Mouse (Mus musculus): Measurements from ENCODE around the gene Serpine2. TPM values are rescaled to one million over a fixed set of nuclear protein-coding genes. Genes with fewer than 3 reads are reported as not detected.
A peak's percentile ranks its signal among the peaks of the same experiment; 100 is the strongest.

The Serpine2 gene
- polyA plus RNA-seq, 1 experiment from 2014 or later: 41.6 TPM

DNA sequence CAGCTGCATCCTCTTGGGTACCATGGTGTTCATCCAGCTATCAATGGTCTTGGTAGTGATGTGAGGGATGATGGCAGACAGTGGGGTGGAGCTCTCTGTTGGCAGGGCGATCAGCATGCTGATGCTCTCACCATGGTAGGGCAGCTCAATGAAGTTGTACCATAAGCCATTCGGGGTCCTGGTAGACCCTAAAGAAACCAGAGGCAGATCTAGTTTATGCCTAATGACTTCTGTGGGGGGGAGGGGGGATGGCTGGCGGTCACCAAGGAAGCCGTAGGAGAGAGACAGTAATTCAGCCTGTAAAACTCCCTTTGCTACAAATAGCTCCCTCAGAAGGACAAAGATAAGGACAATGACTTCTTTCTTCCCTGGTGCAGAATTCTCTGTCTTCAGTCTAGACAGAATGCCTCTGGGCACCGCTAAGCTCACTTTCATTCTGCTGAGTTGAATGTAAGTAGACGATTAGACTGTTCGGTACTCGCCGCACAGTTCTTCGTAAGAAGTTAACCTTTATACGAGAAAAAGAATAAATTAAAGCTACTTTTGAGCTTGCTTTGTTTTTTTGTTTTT is 58.0 kb downstream of the Serpine2 start:
- 85% methylated on average over 11 of the region's 11 CpGs for WGBS
- Histone ChIP-seq H3K9me3 (ENCODE audit: control insufficient read depth) (no peaks in the 10 kb centered on the region), H3K36me3 (ENCODE audit: control insufficient read depth, insufficient read depth) (no peaks in the 10 kb centered on the region), H3K27ac (ENCODE audit: low read depth, low read length) (no peak overlapping the region), H3K4me3 (ENCODE audit: low read depth, low read length) (no peak overlapping the region), H3K4me1 (replicated peaks; ENCODE audit: control insufficient read depth, insufficient read depth, low read length) (no peaks in the 10 kb centered on the region), H3K4me2 (replicated peaks; ENCODE audit: low read depth) (no peak overlapping the region), H3K27me3 (replicated peaks; ENCODE audit: control insufficient read depth, insufficient read depth, low read length) (no peaks in the 10 kb centered on the region), H3K9ac (ENCODE audit: low read depth, low read length) (no peak overlapping the region)
- TF ChIP-seq CTCF (IDR thresholded peaks at IDR 0.05; ENCODE audit: low read depth): no peak
- ATAC-seq: no peak

DNA sequence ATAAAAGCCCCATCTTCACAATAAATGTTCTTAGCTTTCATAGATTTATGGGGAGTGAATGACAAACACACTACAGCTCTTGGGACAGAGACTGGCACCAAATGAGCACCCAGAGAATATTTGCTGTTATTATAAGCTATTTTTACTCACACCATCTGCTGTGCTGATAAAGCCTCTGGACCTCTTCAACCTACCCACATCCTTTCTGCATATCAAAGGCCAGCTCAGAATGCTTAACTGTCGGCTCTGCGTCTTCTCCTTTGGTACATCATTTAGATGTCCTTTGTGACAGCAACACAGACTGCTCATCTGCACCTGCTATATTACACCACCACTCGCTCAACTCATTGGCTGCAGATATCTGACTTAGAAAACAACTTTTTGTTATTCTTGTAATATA is 63.9 kb downstream of the Serpine2 start:
- H3K4me2 ChIP-seq (replicated peaks; ENCODE audit: low read depth): no peak overlapping the region
- no peaks in the 10 kb centered on the region for H3K27me3 ChIP-seq (replicated peaks; ENCODE audit: control insufficient read depth, insufficient read depth, low read length)
- no peak overlapping the region for H3K9ac ChIP-seq (ENCODE audit: low read depth, low read length)
- H3K27ac ChIP-seq (ENCODE audit: low read depth, low read length): no peak overlapping the region
- H3K4me1 ChIP-seq (replicated peaks; ENCODE audit: control insufficient read depth, insufficient read depth, low read length): no peaks in the 10 kb centered on the region
- WGBS: 91% methylated on average over 3 of the region's 3 CpGs
- H3K9me3 ChIP-seq (ENCODE audit: control insufficient read depth): no peaks in the 10 kb centered on the region
- H3K36me3 ChIP-seq (ENCODE audit: control insufficient read depth, insufficient read depth): no peaks in the 10 kb centered on the region
- no peak for TF ChIP-seq CTCF (IDR thresholded peaks at IDR 0.05; ENCODE audit: low read depth)
- no peak for ATAC-seq
- H3K4me3 ChIP-seq (ENCODE audit: low read depth, low read length): no peak overlapping the region

DNA sequence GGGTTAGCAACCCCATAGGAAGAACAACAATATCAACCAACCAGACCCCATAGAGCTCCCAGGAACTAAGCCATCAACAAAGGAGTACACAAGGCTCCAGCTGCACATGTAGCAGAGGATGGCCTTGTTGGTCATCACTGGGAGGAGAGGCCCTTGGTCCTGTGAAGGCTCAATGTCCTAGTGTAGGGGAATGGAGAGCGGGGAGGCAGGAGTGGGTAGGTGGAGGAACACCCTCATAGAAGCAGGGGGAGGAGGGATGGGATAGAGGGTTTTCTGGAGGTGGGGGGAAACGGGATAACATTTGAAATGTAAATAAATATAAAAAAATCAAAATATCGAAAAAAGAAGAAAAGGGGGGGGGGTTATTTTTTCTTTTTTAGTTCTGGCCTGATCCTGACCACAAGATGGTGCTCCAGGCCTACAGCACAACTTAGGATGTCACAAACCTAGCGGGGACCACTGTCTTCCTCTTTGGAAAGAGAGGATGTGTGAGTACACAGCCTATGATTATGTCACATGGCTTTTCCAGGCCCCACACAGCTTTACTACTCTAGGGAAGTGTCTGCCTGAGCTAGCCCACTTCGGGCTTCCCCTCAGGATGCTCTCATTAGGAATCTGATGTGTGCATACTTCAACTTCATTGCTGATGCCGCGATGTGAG is 74.6 kb downstream of the Serpine2 start:
- TF ChIP-seq CTCF (IDR thresholded peaks at IDR 0.05; ENCODE audit: low read depth): peak; percentile 81
- H3K4me3 ChIP-seq (ENCODE audit: low read depth, low read length): no peak overlapping the region
- no peak for ATAC-seq
- WGBS: 60% methylated on average over 7 of the region's 7 CpGs
- H3K9ac ChIP-seq (ENCODE audit: low read depth, low read length): no peak overlapping the region
- no peak overlapping the region for H3K27ac ChIP-seq (ENCODE audit: low read depth, low read length)
- H3K36me3 ChIP-seq (ENCODE audit: control insufficient read depth, insufficient read depth): peaks cover 10% of the 10 kb centered on the region
- H3K4me1 ChIP-seq (replicated peaks; ENCODE audit: control insufficient read depth, insufficient read depth, low read length): no peaks in the 10 kb centered on the region
- H3K4me2 ChIP-seq (replicated peaks; ENCODE audit: low read depth): no peak overlapping the region
- H3K27me3 ChIP-seq (replicated peaks; ENCODE audit: control insufficient read depth, insufficient read depth, low read length): no peaks in the 10 kb centered on the region
- H3K9me3 ChIP-seq (ENCODE audit: control insufficient read depth): no peaks in the 10 kb centered on the region

DNA sequence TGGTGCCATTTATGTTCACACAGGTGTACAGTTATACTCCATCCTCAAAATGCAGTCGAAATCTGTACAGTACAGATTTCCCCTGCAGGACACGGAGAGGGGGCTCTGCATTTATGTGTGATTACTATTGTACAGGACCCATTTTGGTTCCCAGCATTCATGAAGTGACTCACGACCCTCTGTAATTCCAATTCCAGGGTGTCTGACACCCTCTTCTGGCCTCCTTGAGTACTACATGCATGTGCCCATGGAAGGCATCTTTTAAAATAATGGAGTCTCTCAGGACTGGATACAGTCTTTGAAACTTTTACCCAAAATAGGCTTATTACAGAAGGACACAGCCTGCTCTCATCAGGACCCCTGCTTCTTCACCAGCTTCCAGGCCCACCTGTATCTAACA is 78.5 kb downstream of the Serpine2 start:
- Histone ChIP-seq H3K27me3 (replicated peaks; ENCODE audit: control insufficient read depth, insufficient read depth, low read length) (no peaks in the 10 kb centered on the region), H3K36me3 (ENCODE audit: control insufficient read depth, insufficient read depth) (peaks cover 47% of the 10 kb centered on the region), H3K9me3 (ENCODE audit: control insufficient read depth) (no peaks in the 10 kb centered on the region)

DNA sequence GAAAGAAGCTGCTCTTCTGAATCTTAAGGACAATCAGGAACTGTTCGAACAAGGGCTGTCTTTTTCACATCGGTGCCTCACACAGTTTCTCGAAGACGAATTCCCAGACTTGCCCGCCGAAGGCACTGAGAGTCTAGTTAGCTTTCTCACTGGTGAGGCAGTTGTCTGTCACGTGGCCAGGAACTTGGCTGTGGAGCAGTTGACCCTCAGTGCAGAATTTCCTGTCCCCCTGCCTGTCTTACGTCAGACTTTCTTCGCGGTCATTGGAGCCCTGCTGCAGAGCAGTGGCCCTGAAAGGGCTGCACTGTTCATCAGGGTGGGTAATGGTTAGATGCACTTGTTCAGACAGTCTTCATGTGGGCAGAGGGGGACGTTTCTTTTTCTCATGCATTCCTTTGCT is 83.0 kb downstream of the Serpine2 start:
- Histone ChIP-seq H3K9ac (ENCODE audit: low read depth, low read length) (no peak overlapping the region), H3K27me3 (replicated peaks; ENCODE audit: control insufficient read depth, insufficient read depth, low read length) (no peaks in the 10 kb centered on the region), H3K27ac (ENCODE audit: low read depth, low read length) (no peak overlapping the region), H3K9me3 (ENCODE audit: control insufficient read depth) (no peaks in the 10 kb centered on the region), H3K4me2 (replicated peaks; ENCODE audit: low read depth) (no peak overlapping the region), H3K36me3 (ENCODE audit: control insufficient read depth, insufficient read depth) (peaks cover 47% of the 10 kb centered on the region), H3K4me1 (replicated peaks; ENCODE audit: control insufficient read depth, insufficient read depth, low read length) (no peaks in the 10 kb centered on the region), H3K4me3 (ENCODE audit: low read depth, low read length) (no peak overlapping the region)
- ATAC-seq: no peak
- WGBS: 81% methylated on average over 11 of the region's 11 CpGs
- TF ChIP-seq CTCF (IDR thresholded peaks at IDR 0.05; ENCODE audit: low read depth): no peak

More for the DNA sequence above, 78.5 kb downstream of the Serpine2 start:
- H3K9ac ChIP-seq (ENCODE audit: low read depth, low read length): no peak overlapping the region
- H3K4me1 ChIP-seq (replicated peaks; ENCODE audit: control insufficient read depth, insufficient read depth, low read length): no peaks in the 10 kb centered on the region
- no peak for ATAC-seq
- peak; percentile 55 for TF ChIP-seq CTCF (IDR thresholded peaks at IDR 0.05; ENCODE audit: low read depth)
- H3K4me3 ChIP-seq (ENCODE audit: low read depth, low read length): no peak overlapping the region
- H3K27ac ChIP-seq (ENCODE audit: low read depth, low read length): no peak overlapping the region
- 85% methylated on average over 3 of the region's 3 CpGs for WGBS
- no peak overlapping the region for H3K4me2 ChIP-seq (replicated peaks; ENCODE audit: low read depth)

DNA sequence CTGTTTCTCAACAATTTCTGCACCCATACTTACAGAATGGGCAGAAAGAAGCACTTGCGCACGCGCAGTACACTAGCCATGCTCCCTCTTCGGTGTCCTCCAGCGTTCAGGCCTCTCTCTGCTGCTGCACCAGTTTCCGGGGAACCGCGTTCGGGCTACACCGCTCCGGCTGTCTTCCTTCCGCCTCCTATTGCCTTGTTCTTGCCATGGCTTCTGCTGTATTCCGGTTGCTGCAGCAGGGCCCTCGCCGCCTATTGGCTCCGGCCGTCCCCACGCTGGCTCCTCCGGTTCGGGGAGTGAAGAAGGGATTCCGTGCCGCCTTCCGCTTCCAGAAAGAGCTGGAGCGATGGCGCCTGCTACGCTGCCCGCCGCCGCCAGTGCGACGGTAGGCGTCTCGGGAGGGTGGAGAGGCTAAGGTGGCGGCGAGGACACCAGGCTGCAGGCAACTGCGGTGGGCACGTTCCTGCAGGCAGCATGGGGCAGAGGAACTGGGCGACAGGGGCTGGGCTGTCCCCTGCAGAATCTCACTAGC is 85.0 kb downstream of the Serpine2 start, which contains the start of the genes Mrpl44 and Wdfy1:
Mrpl44 (plus strand) TSS at position 92 of the 532 bp plus-strand sequence.
Wdfy1 (minus strand) TSS at position 217 of the 532 bp plus-strand sequence.
- under 1% methylated on average over 38 of the region's 38 CpGs for WGBS
- Histone ChIP-seq H3K4me2 (replicated peaks; ENCODE audit: low read depth) (peak within 1 kb of the TSS; percentile 61), H3K4me3 (ENCODE audit: low read depth, low read length) (peak within 1 kb of the TSS; percentile 70), H3K27me3 (replicated peaks; ENCODE audit: control insufficient read depth, insufficient read depth, low read length) (no peaks in the 10 kb centered on the region), H3K9me3 (ENCODE audit: control insufficient read depth) (no peaks in the 10 kb centered on the region), H3K36me3 (ENCODE audit: control insufficient read depth, insufficient read depth) (peaks cover 33% of the 10 kb centered on the region), H3K27ac (ENCODE audit: low read depth, low read length) (peak within 1 kb of the TSS; percentile 65), H3K4me1 (replicated peaks; ENCODE audit: control insufficient read depth, insufficient read depth, low read length) (no peaks in the 10 kb centered on the region), H3K9ac (ENCODE audit: low read depth, low read length) (peak within 1 kb of the TSS; percentile 55)
- peak; percentile 50 for TF ChIP-seq CTCF (IDR thresholded peaks at IDR 0.05; ENCODE audit: low read depth)
- ATAC-seq: peak; percentile 99

All from intestine, postnatal 0 days (tissue).